Mouse (Mus musculus) MEL (cell line): Measurements from ENCODE around the gene Mpp4. TPM values are rescaled to one million over a fixed set of nuclear protein-coding genes. Genes with fewer than 3 reads are reported as not detected.

Experiments used
- DNase-seq: peaks from one replicate; pipeline ENCODE4 v3.0.0; 2011; ENCODE audit warnings: low read depth, low spot score
- H3K27ac ChIP-seq: 2 replicates; pipeline ENCODE4 v1.5.1; 2012; ENCODE audit warnings: low read depth, mild to moderate bottlenecking, control low read depth, low read length, moderate library complexity; ENCODE audit not compliant: control insufficient read depth
- H3K27me3 ChIP-seq, 2 experiments: fragments of 150-350 bp in 1 of 2; sonication (generic) in 1 of 2; 2 replicates each; pipeline ENCODE4 v1.6.1; 2012; ENCODE audit warnings: low read length in 2 of 2, mild to moderate bottlenecking in 2 of 2, improper control_type of control experiment in 1 of 2, moderate library complexity in 1 of 2; ENCODE audit not compliant: insufficient read depth in 2 of 2, control insufficient read depth in 1 of 2
- H3K36me3 ChIP-seq, 2 experiments: 2 replicates each; pipeline ENCODE4 v1.6.1; 2012 to 2014; ENCODE audit warnings: low read length in 2 of 2, improper control_type of control experiment in 1 of 2, inconsistent platforms in 1 of 2, mild to moderate bottlenecking in 1 of 2; ENCODE audit not compliant: insufficient read depth in 2 of 2, control insufficient read depth in 1 of 2
- H3K4me1 ChIP-seq, 2 experiments: fragments of 150-350 bp in 1 of 2; sonication (generic) in 1 of 2; 2 replicates each; pipeline ENCODE4 v1.6.1; 2012; ENCODE audit warnings: low read length in 2 of 2, improper control_type of control experiment in 1 of 2, mild to moderate bottlenecking in 1 of 2; ENCODE audit not compliant: insufficient read depth in 2 of 2, control insufficient read depth in 1 of 2
- H3K4me3 ChIP-seq, 2 experiments: fragments of 150-350 bp in 1 of 2; sonication (generic) in 1 of 2; 2 replicates each; pipeline ENCODE4 v1.5.1; 2012; ENCODE audit warnings: low read depth in 2 of 2, low read length in 2 of 2, mild to moderate bottlenecking in 2 of 2, moderate library complexity in 2 of 2, control low read depth in 1 of 2, improper control_type of control experiment in 1 of 2; ENCODE audit not compliant: control insufficient read depth in 1 of 2, insufficient read depth in 1 of 2
- H3K79me2 ChIP-seq: 2 replicates; pipeline ENCODE4 v1.6.1; 2012; ENCODE audit warnings: mild to moderate bottlenecking, low read length, moderate library complexity; ENCODE audit not compliant: control insufficient read depth, poor library complexity, insufficient read depth
- H3K9ac ChIP-seq: 2 replicates; pipeline ENCODE4 v1.6.1; 2012; ENCODE audit warnings: low read depth, mild to moderate bottlenecking, control low read depth, low read length, moderate library complexity; ENCODE audit not compliant: control insufficient read depth, poor library complexity, severe bottlenecking
- H3K9me3 ChIP-seq: fragments of 150-350 bp; sonication (generic); replicated peaks from 2 replicates; pipeline ENCODE4 v1.6.1; 2012; ENCODE audit warnings: mild to moderate bottlenecking, low read length, improper control_type of control experiment, moderate library complexity; ENCODE audit not compliant: insufficient read depth
- BHLHE40 ChIP-seq: IDR thresholded peaks from 2 replicates; pipeline ENCODE4 v1.6.1; 2012; ENCODE audit warnings: low read depth, mild to moderate bottlenecking, inconsistent platforms, low read length, improper control_type of control experiment, borderline replicate concordance
- CHD1 ChIP-seq: IDR thresholded peaks from 2 replicates; pipeline ENCODE4 v1.6.1; 2012; ENCODE audit warnings: low read depth, mild to moderate bottlenecking, inconsistent platforms, low read length, improper control_type of control experiment
- CHD2 ChIP-seq: IDR thresholded peaks from 2 replicates; pipeline ENCODE4 v1.6.1; 2011; ENCODE audit warnings: low read length, improper control_type of control experiment
- CTCF ChIP-seq, 3 experiments: IDR thresholded peaks in 2 of 3; conservative IDR thresholded peaks in 1 of 3; 2 replicates each; pipeline ENCODE4 v1.5.1; 2011 to 2012; ENCODE audit warnings: low read length in 3 of 3, low read depth in 2 of 3, mild to moderate bottlenecking in 2 of 3, improper control_type of control experiment in 1 of 3, inconsistent platforms in 1 of 3, mixed read lengths in 1 of 3, moderate library complexity in 1 of 3; ENCODE audit not compliant: control insufficient read depth in 1 of 3, insufficient read depth in 1 of 3, poor library complexity in 1 of 3, severe bottlenecking in 1 of 3
- E2F4 ChIP-seq: IDR thresholded peaks from 2 replicates; pipeline ENCODE4 v1.6.1; 2011; ENCODE audit warnings: low read depth, low read length, improper control_type of control experiment, borderline replicate concordance
- ELF1 ChIP-seq: IDR thresholded peaks from 2 replicates; pipeline ENCODE4 v1.6.1; 2014; ENCODE audit warnings: low read depth, mild to moderate bottlenecking, inconsistent platforms, low read length, improper control_type of control experiment, moderate library complexity
- EP300 ChIP-seq, 2 experiments: IDR thresholded peaks; 2 replicates each; pipeline ENCODE4 v1.6.1; 2011; ENCODE audit warnings: improper control_type of control experiment in 2 of 2, low read length in 2 of 2, low read depth in 1 of 2, mild to moderate bottlenecking in 1 of 2
- GABPA ChIP-seq: IDR thresholded peaks from 2 replicates; pipeline ENCODE4 v1.6.1; 2012; ENCODE audit warnings: low read depth, mild to moderate bottlenecking, inconsistent platforms, low read length, improper control_type of control experiment, moderate library complexity
- GATA1 ChIP-seq: IDR thresholded peaks from 2 replicates; pipeline ENCODE4 v1.6.1; 2011; ENCODE audit warnings: low read depth, low read length, improper control_type of control experiment
- HCFC1 ChIP-seq: IDR thresholded peaks from 2 replicates; pipeline ENCODE4 v1.6.1; 2012; ENCODE audit warnings: low read depth, mild to moderate bottlenecking, inconsistent platforms, low read length, improper control_type of control experiment, moderate library complexity
- JUND ChIP-seq: IDR thresholded peaks from 2 replicates; pipeline ENCODE4 v1.6.1; 2011; ENCODE audit warnings: low read depth, mild to moderate bottlenecking, improper control_type of control experiment, low read length
- KAT2A ChIP-seq: conservative IDR thresholded peaks from 2 replicates; pipeline ENCODE4 v1.6.1; 2012; ENCODE audit warnings: low read depth, low read length, improper control_type of control experiment, inconsistent platforms
- MAZ ChIP-seq: IDR thresholded peaks from 2 replicates; pipeline ENCODE4 v1.6.1; 2012; ENCODE audit warnings: low read depth, mild to moderate bottlenecking, inconsistent platforms, low read length, improper control_type of control experiment
- MEF2A ChIP-seq: IDR thresholded peaks from 2 replicates; pipeline ENCODE4 v1.6.1; 2014; ENCODE audit warnings: low read depth, mild to moderate bottlenecking, inconsistent platforms, low read length, improper control_type of control experiment; ENCODE audit not compliant: poor library complexity, insufficient replicate concordance, severe bottlenecking; ENCODE audit errors: extremely low read depth
- MXI1 ChIP-seq: IDR thresholded peaks from 2 replicates; pipeline ENCODE4 v1.6.1; 2011; ENCODE audit warnings: mild to moderate bottlenecking, low read depth, low read length, improper control_type of control experiment
- MYB ChIP-seq: IDR thresholded peaks from 2 replicates; pipeline ENCODE4 v1.6.1; 2011; ENCODE audit warnings: mild to moderate bottlenecking, low read depth, low read length, improper control_type of control experiment
- MYC ChIP-seq: IDR thresholded peaks from 2 replicates; pipeline ENCODE4 v1.6.1; 2011; ENCODE audit warnings: low read depth, mild to moderate bottlenecking, low read length, improper control_type of control experiment, moderate library complexity
- NELFE ChIP-seq: IDR thresholded peaks from 2 replicates; pipeline ENCODE4 v1.6.1; 2011; ENCODE audit warnings: low read depth, low read length, improper control_type of control experiment
- NRF1 ChIP-seq: IDR thresholded peaks from 2 replicates; pipeline ENCODE4 v1.6.1; 2014; ENCODE audit warnings: low read depth, mild to moderate bottlenecking, inconsistent platforms, low read length, improper control_type of control experiment, moderate library complexity; ENCODE audit not compliant: poor library complexity, insufficient read depth, severe bottlenecking
- POLR2AphosphoS2 ChIP-seq: IDR thresholded peaks from 2 replicates; pipeline ENCODE4 v1.6.1; 2011; ENCODE audit warnings: low read length, improper control_type of control experiment
- POLR2AphosphoS5 ChIP-seq: IDR thresholded peaks from 2 replicates; pipeline ENCODE4 v1.6.1; 2012; ENCODE audit warnings: low read depth, borderline replicate concordance, mild to moderate bottlenecking, inconsistent platforms, low read length, moderate library complexity, mixed read lengths
- RAD21 ChIP-seq: IDR thresholded peaks from 2 replicates; pipeline ENCODE4 v1.6.1; 2011; ENCODE audit warnings: mild to moderate bottlenecking, low read depth, low read length, improper control_type of control experiment
- SIN3A ChIP-seq: IDR thresholded peaks from 2 replicates; pipeline ENCODE4 v1.6.1; 2012; ENCODE audit warnings: low read length, improper control_type of control experiment, inconsistent platforms
- SMC3 ChIP-seq: IDR thresholded peaks from 2 replicates; pipeline ENCODE4 v1.6.1; 2011; ENCODE audit warnings: low read depth, low read length, improper control_type of control experiment
- TAL1 ChIP-seq: IDR thresholded peaks from 2 replicates; pipeline ENCODE4 v1.6.1; 2012; ENCODE audit warnings: mild to moderate bottlenecking, inconsistent platforms, low read length, moderate library complexity, mixed read lengths
- UBTF ChIP-seq: IDR thresholded peaks from 2 replicates; pipeline ENCODE4 v1.6.1; 2012; ENCODE audit warnings: low read depth, mild to moderate bottlenecking, inconsistent platforms, low read length, improper control_type of control experiment, moderate library complexity, borderline replicate concordance; ENCODE audit not compliant: insufficient read depth
- USF1 ChIP-seq: IDR thresholded peaks from 2 replicates; pipeline ENCODE4 v1.6.1; 2014; ENCODE audit warnings: low read depth, mild to moderate bottlenecking, inconsistent platforms, low read length, improper control_type of control experiment, moderate library complexity
- ZC3H11A ChIP-seq: IDR thresholded peaks from 2 replicates; pipeline ENCODE4 v1.6.1; 2012; ENCODE audit warnings: low read depth, mild to moderate bottlenecking, inconsistent platforms, low read length, improper control_type of control experiment
- ZKSCAN1 ChIP-seq: IDR thresholded peaks from 2 replicates; pipeline ENCODE4 v1.6.1; 2012; ENCODE audit warnings: low read depth, mild to moderate bottlenecking, inconsistent platforms, low read length, improper control_type of control experiment, moderate library complexity
- ZNF384 ChIP-seq: IDR thresholded peaks from 2 replicates; pipeline ENCODE4 v1.6.1; 2012; ENCODE audit warnings: low read depth, mild to moderate bottlenecking, inconsistent platforms, low read length, improper control_type of control experiment
- polyA plus RNA-seq, 2 experiments: library from polyadenylated mRNA; stranded (reverse) in 1 of 2; unstranded in 1 of 2; fragments of >175 nt in 1 of 2; fragments of >200 nt in 1 of 2; gene quantifications; 2 replicates each; pipeline versions ENCODE4 v1.2.1 to v1.2.4; 2012; ENCODE audit warnings: low replicate concordance in 2 of 2, low read depth in 1 of 2; ENCODE audit not compliant: insufficient read length in 2 of 2, insufficient read depth in 1 of 2, missing spikeins in 1 of 2
- total RNA-seq: library from RNA; depleted of rRNA; stranded (reverse); fragments of 300-350 nt; gene quantifications from 2 replicates; pipeline ENCODE4 v1.2.3, GENCODE M21; 2012

Gene Mpp4
- total and polyA plus RNA-seq, 3 experiments: 0.19 to 0.23 TPM; not detected in 1

GRCm38 (mm10) chr1:59102071-59102470, 61.1 kb downstream of the Mpp4 start:
- Histone ChIP-seq H3K4me3 (no peak overlapping the region), H3K9ac (no peak overlapping the region), H3K27ac (no peak overlapping the region), H3K9me3 (no peaks in the 10 kb centered on the region), H3K36me3 (no peaks in the 10 kb centered on the region), H3K4me1 (no peaks in the 10 kb centered on the region), H3K27me3 (no peaks in the 10 kb centered on the region), H3K79me2 (no peaks in the 10 kb centered on the region)
- no peak for TF ChIP-seq CHD1
- no peak for TF ChIP-seq CHD2
- no peak for TF ChIP-seq MEF2A
- TF ChIP-seq MXI1: no peak
- no peak for TF ChIP-seq JUND
- no peak for TF ChIP-seq GABPA
- no peak for TF ChIP-seq UBTF
- TF ChIP-seq SIN3A: no peak
- TF ChIP-seq NRF1: no peak
- no peak for TF ChIP-seq ZNF384
- no peak for TF ChIP-seq TAL1
- TF ChIP-seq MYC: no peak
- TF ChIP-seq EP300 (IDR thresholded peaks at IDR 0.05; ENCODE audit: low read depth in 1 of 2, low read length in 2 of 2): no peak
- no peak for TF ChIP-seq BHLHE40
- no peak for TF ChIP-seq E2F4
- TF ChIP-seq ELF1: no peak
- no peak for TF ChIP-seq SMC3
- TF ChIP-seq NELFE: no peak
- TF ChIP-seq POLR2AphosphoS5: no peak
- TF ChIP-seq ZKSCAN1: no peak
- DNase-seq: no peak

- no peak overlapping the region for H3K9ac ChIP-seq
- TF ChIP-seq CTCF (IDR thresholded peaks at IDR 0.05 in 2 of 3, conservative IDR thresholded peaks at IDR 0.05 in 1 of 3; ENCODE audit: control insufficient read depth in 1 of 3, insufficient read depth in 1 of 3, low read depth in 2 of 3, low read length in 3 of 3, poor library complexity in 1 of 3, severe bottlenecking in 1 of 3) (no peak), ZC3H11A (no peak), USF1 (no peak), POLR2AphosphoS2 (no peak), KAT2A (no peak), MYB (no peak), HCFC1 (no peak), GATA1 (no peak), NRF1 (no peak), SMC3 (no peak), MAZ (no peak), RAD21 (no peak)
- TF ChIP-seq, all 39 proteins: peak for 0
- no peaks in the 10 kb centered on the region for H3K9me3 ChIP-seq
- H3K79me2 ChIP-seq: no peaks in the 10 kb centered on the region
- DNase-seq: no peak
- no peak overlapping the region for H3K27ac ChIP-seq
- H3K27me3 ChIP-seq: no peaks in the 10 kb centered on the region
- H3K4me3 ChIP-seq: no peak overlapping the region
- no peaks in the 10 kb centered on the region for H3K36me3 ChIP-seq
- no peaks in the 10 kb centered on the region for H3K4me1 ChIP-seq
These were observed 62.2 kb downstream of the Mpp4 start for GRCm38 (mm10) chr1:59101020-59101419.
